Mouse (Mus musculus) lung, embryonic 15.5 days (tissue): ENCODE results near the gene Racgap1. TPM values are rescaled to one million over a fixed set of nuclear protein-coding genes. Genes with fewer than 3 reads are reported as not detected.
A peak's percentile ranks its signal among the peaks of the same experiment; 100 is the strongest.

Source experiments
- ATAC-seq: fragments of 200-750 bp; cut with Nextera tagmentation; 2 replicates; pipeline ENCODE4 v1.8.0; 2017; ENCODE audit warnings: moderate number of reproducible peaks, borderline replicate concordance; ENCODE audit not compliant: low FRiP score, low TSS enrichment; ENCODE audit errors: extremely low read depth
- H3K27ac ChIP-seq: fragments of 300-500 bp; sonication (generic); 2 replicates; pipeline ENCODE4 v1.5.1; 2015; ENCODE audit warnings: moderate library complexity, mild to moderate bottlenecking, inconsistent platforms
- H3K27me3 ChIP-seq: fragments of 300-500 bp; sonication (generic); 2 replicates; pipeline ENCODE4 v1.6.1; 2015; ENCODE audit warnings: inconsistent platforms
- H3K36me3 ChIP-seq: fragments of 300-500 bp; sonication (generic); 2 replicates; pipeline ENCODE4 v1.6.1; 2015; ENCODE audit warnings: inconsistent platforms
- H3K4me1 ChIP-seq: fragments of 300-500 bp; sonication (generic); 2 replicates; pipeline ENCODE4 v1.6.1; 2015; ENCODE audit warnings: inconsistent platforms
- H3K4me2 ChIP-seq: fragments of 300-500 bp; sonication (generic); 2 replicates; pipeline ENCODE4 v1.6.1; 2015; ENCODE audit warnings: inconsistent platforms, mild to moderate bottlenecking, moderate library complexity
- H3K4me3 ChIP-seq: fragments of 300-500 bp; sonication (generic); 2 replicates; pipeline ENCODE4 v1.5.1; 2015; ENCODE audit warnings: mild to moderate bottlenecking, inconsistent platforms
- H3K9ac ChIP-seq: fragments of 300-500 bp; sonication (generic); 2 replicates; pipeline ENCODE4 v1.6.1; 2015; ENCODE audit warnings: inconsistent platforms
- H3K9me3 ChIP-seq: fragments of 300-500 bp; sonication (generic); 2 replicates; pipeline ENCODE4 v1.6.1; 2016; ENCODE audit warnings: inconsistent platforms
- WGBS: fragments of 180-500 bp; shearing (Covaris S2); methylation state at CpG from one replicate; pipeline ENCODE4 v1.1.7; 2015; 5-methylcytosine and 5-hydroxymethylcytosine counted together
- polyA plus RNA-seq: library from polyadenylated mRNA; unstranded; fragments of >200 nt; fragmentation: Nextera tagmentation; extraction: Ambion mirVana; gene quantifications from 2 replicates; pipeline ENCODE4 v1.2.1, GENCODE M21; 2015

The Racgap1 gene
- polyA plus RNA-seq, 1 experiment from 2014 or later, result 186 TPM

DNA sequence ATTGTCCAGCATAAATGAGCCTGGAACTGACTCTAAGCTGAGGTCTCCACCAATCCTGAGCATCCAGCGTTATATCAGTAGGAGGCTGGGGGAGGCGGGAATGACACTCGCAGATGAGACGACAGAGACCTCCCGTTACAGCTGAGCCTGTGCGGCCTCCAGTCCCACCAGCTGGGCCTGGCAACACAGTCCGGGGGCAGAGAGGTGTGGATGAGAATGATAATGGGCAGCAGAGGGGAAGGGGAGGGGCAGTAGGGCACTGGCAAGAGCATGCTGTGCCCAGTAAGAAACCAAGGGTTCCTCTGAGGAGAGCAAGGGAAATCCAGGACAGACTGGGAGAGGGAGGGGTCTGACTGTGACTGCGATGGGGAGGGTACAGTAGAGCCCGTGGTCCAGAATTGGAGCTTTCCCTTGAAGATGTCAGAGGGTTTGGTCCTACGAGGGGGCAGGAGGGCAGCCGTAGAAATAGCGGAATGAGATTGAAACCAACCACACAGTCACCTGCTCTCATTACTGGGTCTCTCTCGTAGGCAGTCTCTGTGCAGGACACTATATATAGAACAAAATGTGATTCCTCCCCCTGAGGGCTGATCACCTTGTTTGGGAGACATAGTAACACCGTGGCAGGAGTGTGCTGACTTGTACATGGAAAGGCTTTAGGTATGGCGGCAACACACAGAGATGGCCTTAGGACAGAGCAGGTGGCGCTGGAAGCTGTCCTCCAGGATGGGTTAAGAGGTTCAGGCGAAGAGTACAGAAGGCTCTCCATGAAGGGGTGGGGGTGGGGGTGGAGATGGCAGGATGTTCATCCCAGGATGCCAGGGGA, 52.0 kb downstream of the Racgap1 start:
- Histone ChIP-seq H3K4me3 (no peak overlapping the region), H3K4me1 (peaks cover 34% of the 10 kb centered on the region), H3K27me3 (peaks cover 61% of the 10 kb centered on the region), H3K9ac (no peak overlapping the region), H3K27ac (no peak overlapping the region), H3K4me2 (no peak overlapping the region), H3K36me3 (no peaks in the 10 kb centered on the region), H3K9me3 (no peaks in the 10 kb centered on the region)
- no peak for ATAC-seq
- 55% methylated on average over 17 of the region's 17 CpGs for WGBS

DNA sequence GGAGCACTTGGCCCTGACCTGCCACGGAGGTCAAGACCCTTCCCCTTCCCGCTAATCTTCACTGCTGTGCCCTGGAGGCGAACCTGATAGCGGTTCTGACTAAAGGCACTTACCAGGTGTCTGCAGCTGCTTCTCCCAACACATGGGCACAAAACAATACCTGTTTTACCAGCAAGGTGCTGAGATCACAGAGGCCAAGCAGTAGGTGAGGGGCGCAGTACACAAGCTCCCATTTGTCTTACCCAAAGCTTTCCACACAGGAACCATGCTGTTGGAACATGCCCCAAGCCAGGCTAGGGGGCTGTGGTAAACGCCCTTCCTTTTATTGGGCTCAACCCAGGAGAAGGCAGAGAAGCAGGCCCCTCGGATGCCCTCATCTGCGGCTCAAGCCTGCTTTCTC, 53.9 kb downstream of the Racgap1 start:
- H3K36me3 ChIP-seq, result no peaks in the 10 kb centered on the region
- H3K27ac ChIP-seq, result no peak overlapping the region
- no peaks in the 10 kb centered on the region for H3K9me3 ChIP-seq
- peaks cover 19% of the 10 kb centered on the region for H3K4me1 ChIP-seq
- H3K27me3 ChIP-seq, result peaks cover 75% of the 10 kb centered on the region
- no peak overlapping the region for H3K9ac ChIP-seq
- ATAC-seq, result no peak
- WGBS, result 53% methylated on average over 8 of the region's 8 CpGs
- no peak overlapping the region for H3K4me2 ChIP-seq
- no peak overlapping the region for H3K4me3 ChIP-seq

DNA sequence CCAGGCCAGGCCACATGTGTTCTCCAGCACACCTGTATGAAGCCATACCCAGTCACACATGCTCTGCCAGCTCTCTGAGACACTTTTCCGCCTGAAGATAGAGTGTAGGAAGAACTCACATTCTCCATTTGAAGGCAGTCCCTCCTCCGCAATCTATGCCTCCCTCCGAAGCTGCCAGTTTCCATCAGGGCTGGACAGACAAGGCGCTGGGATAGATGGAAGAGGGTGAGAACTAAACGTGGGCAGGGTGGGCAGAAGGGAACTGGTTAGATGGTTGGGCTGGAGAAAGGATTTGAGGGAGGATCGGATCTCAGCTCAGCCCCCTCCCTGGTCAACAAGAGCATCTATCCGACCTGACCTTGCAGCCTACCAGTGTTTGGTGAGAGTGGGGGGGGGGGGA, 54.6 kb downstream of the Racgap1 start:
- H3K9me3 ChIP-seq, result no peaks in the 10 kb centered on the region
- H3K27ac ChIP-seq, result no peak overlapping the region
- peaks cover 19% of the 10 kb centered on the region for H3K4me1 ChIP-seq
- WGBS, result 44% methylated on average over 7 of the region's 7 CpGs
- 0 out of 2 replicates have a peak, but pooled peaks have one; percentile 1 for ATAC-seq
- no peak overlapping the region for H3K9ac ChIP-seq
- peaks cover 79% of the 10 kb centered on the region for H3K27me3 ChIP-seq
- no peak overlapping the region for H3K4me2 ChIP-seq
- no peaks in the 10 kb centered on the region for H3K36me3 ChIP-seq
- no peak overlapping the region for H3K4me3 ChIP-seq

DNA sequence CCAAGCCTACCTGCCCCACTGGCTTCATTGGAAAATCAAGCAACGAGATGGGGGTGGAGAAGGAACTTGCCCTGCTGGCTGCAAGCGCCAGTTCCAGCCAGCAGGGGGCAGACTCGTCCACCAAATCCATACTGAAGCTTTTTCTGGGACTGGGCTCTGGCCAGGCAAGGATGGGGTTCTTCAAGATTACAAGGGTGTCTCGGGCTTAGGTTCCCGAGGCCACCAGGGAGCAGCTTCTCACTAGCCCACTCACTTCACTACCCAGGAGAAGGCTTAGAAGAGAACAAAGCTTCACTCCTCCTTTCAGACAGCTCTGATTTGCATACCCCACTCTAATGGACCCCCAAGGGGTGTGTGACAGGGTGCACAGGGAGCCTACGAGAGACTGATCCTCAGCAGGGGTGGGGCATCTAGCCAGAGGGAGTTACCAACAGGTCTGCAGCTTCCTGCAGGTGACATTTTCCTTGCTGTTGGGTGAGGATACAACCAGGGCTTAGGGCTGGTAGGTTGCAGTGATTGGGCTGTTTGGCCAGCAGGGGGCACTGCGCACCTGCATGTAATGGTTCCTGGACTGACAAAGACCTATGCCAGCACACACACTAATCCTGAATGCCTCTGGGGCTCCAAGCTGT, 55.3 kb downstream of the Racgap1 start:
- Histone ChIP-seq H3K4me3 (no peak overlapping the region), H3K27me3 (peaks cover 81% of the 10 kb centered on the region), H3K9ac (no peak overlapping the region), H3K9me3 (no peaks in the 10 kb centered on the region), H3K4me1 (peaks cover 19% of the 10 kb centered on the region), H3K27ac (no peak overlapping the region), H3K36me3 (no peaks in the 10 kb centered on the region), H3K4me2 (no peak overlapping the region)
- ATAC-seq, result peak; percentile 63; the same call in 1 of the 2 replicates
- WGBS, result 0% methylated on average over 7 of the region's 7 CpGs

DNA sequence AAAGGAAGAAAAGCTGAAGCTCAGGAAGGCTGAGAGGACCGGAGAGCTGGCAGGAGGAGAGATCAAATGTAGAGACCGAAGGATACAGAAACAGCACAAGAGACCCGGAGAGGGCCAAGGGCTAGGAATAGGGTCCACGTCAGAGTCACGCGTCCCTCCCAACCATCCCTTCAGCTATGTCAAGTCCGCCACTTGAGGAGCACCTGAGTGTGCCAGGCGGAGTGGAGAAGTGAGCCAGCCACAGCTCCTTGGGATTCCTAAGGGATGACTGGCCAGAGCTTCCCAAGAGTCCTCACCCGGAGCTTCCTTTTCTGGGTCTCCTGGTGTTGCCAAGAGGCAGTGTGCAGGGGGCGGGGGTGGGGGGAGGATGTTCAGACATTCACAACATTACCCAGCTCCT, 56.5 kb downstream of the Racgap1 start:
- H3K4me2 ChIP-seq, result no peak overlapping the region
- ATAC-seq, result no peak
- H3K27me3 ChIP-seq, result peaks cover 82% of the 10 kb centered on the region
- H3K4me1 ChIP-seq, result peaks cover 27% of the 10 kb centered on the region
- no peak overlapping the region for H3K9ac ChIP-seq
- H3K36me3 ChIP-seq, result no peaks in the 10 kb centered on the region
- 54% methylated on average over 10 of the region's 10 CpGs for WGBS
- no peak overlapping the region for H3K4me3 ChIP-seq
- H3K9me3 ChIP-seq, result no peaks in the 10 kb centered on the region
- no peak overlapping the region for H3K27ac ChIP-seq

DNA sequence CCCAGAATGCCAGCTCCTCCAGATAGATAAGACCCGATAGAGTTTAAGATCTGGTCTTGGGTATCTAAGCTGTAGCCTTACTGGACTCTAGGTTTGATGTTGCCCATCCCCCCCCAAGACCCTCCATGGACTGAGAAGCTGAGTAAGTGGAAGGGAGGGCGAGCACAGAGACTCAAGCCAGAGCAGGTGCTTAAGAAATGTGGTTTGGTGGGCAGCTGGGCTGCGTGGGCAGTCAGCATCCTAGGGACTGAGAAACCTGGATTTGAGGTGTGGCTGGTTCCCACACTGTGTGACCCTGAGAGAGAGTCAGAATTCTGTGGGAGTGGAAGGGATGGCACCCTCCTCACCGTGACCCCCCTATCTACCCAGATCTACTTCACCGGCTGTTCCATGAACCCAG, 58.6 kb downstream of the Racgap1 start:
- no peak overlapping the region for H3K4me3 ChIP-seq
- H3K9me3 ChIP-seq, result no peaks in the 10 kb centered on the region
- H3K4me1 ChIP-seq, result peaks cover 27% of the 10 kb centered on the region
- peaks cover 88% of the 10 kb centered on the region for H3K27me3 ChIP-seq
- 78% methylated on average over 5 of the region's 5 CpGs for WGBS
- no peak overlapping the region for H3K9ac ChIP-seq
- no peak for ATAC-seq
- H3K36me3 ChIP-seq, result no peaks in the 10 kb centered on the region
- H3K4me2 ChIP-seq, result no peak overlapping the region
- H3K27ac ChIP-seq, result no peak overlapping the region

DNA sequence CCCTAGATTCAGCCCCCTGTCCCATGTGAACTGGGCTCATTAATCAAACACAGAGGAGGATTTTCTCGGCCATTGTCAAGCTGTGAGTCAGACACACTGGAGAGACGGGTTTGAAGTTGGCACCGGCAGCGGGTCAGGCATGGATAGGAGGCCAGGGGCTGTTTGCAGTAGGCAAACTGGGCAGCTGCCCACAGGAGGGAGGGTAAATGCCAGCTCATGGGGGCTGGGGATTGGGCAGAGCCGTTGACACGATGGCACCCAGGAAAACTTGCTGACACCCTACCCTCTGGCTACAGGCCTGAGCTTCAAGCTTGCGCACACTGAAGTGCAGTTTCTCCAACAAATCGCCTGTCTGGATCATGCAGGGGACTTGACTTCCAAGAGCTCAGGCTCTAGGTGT, 59.3 kb downstream of the Racgap1 start:
- H3K27ac ChIP-seq, result no peak overlapping the region
- H3K36me3 ChIP-seq, result no peaks in the 10 kb centered on the region
- no peak overlapping the region for H3K4me2 ChIP-seq
- no peak overlapping the region for H3K9ac ChIP-seq
- 60% methylated on average over 8 of the region's 8 CpGs for WGBS
- H3K9me3 ChIP-seq, result no peaks in the 10 kb centered on the region
- ATAC-seq, result no peak
- H3K4me1 ChIP-seq, result peaks cover 27% of the 10 kb centered on the region
- H3K4me3 ChIP-seq, result no peak overlapping the region
- peaks cover 88% of the 10 kb centered on the region for H3K27me3 ChIP-seq

DNA sequence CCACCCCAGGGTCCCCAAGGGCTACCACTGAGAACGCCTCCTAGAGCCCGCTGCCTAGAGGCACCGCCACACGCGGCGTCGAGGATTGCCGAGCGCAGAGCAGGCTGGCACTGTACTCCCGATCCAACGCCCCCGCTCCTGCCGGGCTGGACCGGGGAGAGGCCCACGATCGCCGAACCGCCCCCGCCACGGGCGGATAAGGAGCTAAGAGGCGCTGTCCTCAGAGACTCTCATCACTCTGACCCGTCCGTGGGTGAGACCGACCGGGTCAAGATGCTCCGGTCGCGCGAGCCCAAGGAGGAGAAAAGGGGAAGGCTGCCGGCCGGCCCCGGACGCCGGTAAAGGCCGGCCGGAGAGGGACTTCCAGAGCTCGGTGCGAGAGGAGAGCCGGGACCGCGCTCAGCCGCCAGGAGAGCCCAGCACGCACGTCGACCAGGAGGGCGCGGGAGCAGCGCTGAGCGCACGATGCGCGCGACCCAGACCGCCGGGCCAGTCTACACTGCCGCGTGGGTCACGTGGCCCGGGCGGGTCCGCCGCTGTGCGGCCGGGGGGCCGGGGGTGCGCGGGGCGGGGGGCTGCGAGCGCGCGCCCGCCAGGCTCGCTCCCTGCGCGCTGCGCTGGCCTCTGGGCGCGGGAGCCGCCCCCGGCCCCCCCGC, 60.9 kb downstream of the Racgap1 start, which contains the start of gene Aqp5:
Gene Aqp5, plus strand, starts transcription at position 354 of the 656 bp plus-strand sequence.
- Histone ChIP-seq H3K36me3 (no peaks in the 10 kb centered on the region), H3K4me2 (peak within 1 kb of the TSS; percentile 78), H3K9ac (no peak within 1 kb of the TSS), H3K9me3 (no peaks in the 10 kb centered on the region), H3K4me3 (peak within 1 kb of the TSS; percentile 37), H3K4me1 (peaks cover 19% of the 10 kb centered on the region; the same call in 1 of the 2 replicates), H3K27ac (no peak within 1 kb of the TSS), H3K27me3 (peaks cover 100% of the 10 kb centered on the region)
- 2% methylated on average over 77 of the region's 83 CpGs for WGBS
- ATAC-seq, result no peak; the same call in 1 of the 2 replicates

DNA sequence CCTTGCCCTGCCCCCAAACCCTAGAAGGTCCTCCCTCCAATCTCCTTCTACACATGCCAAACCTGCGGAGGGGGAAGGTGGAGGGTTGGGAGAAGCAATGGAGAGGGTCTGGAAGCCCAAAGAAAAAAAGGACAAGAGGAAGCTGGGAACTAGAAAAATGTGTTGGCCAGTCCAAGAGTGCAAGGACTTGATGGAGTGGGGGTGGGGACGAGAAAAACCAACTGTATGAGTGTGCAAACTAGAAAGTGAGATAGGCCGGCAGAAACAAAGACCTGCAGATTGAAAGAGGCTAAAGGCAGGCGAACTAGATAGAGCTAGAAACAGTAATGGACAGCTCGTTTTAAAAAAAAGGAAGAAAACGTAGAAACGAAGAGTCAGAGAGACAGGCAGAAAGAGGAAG, 61.8 kb downstream of the Racgap1 start:
- 22% methylated on average over 7 of the region's 7 CpGs for WGBS
- Histone ChIP-seq H3K4me3 (no peak overlapping the region), H3K4me1 (peaks cover 18% of the 10 kb centered on the region), H3K9me3 (no peaks in the 10 kb centered on the region), H3K4me2 (no peak overlapping the region), H3K36me3 (no peaks in the 10 kb centered on the region), H3K27me3 (peaks cover 100% of the 10 kb centered on the region), H3K27ac (no peak overlapping the region), H3K9ac (no peak overlapping the region)
- no peak for ATAC-seq

DNA sequence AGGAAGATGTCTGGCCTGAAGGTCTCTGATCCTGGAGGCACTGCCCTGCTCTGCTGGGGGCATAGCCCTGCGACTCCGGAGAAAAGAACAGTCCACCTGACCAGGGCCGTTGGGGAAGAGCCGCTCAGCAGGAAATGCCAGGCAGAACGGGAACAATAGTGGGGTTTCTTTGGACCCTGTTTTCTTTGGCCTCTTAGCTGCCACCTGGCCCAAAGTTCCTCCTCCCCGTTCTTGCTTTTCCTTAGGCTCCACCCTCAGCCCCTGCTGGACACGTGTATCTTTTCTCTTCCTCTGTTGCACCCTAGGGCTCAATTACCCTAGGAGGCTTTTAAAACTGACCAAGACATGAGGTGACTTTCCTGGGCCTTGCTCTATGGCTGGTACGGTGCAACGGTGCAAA, 62.2 kb downstream of the Racgap1 start:
- H3K27me3 ChIP-seq, result peaks cover 100% of the 10 kb centered on the region
- no peak overlapping the region for H3K27ac ChIP-seq
- no peak for ATAC-seq
- no peaks in the 10 kb centered on the region for H3K9me3 ChIP-seq
- no peaks in the 10 kb centered on the region for H3K36me3 ChIP-seq
- H3K4me1 ChIP-seq, result peaks cover 21% of the 10 kb centered on the region
- H3K4me3 ChIP-seq, result no peak overlapping the region
- no peak overlapping the region for H3K4me2 ChIP-seq
- WGBS, result 7% methylated on average over 9 of the region's 9 CpGs
- H3K9ac ChIP-seq, result no peak overlapping the region

DNA sequence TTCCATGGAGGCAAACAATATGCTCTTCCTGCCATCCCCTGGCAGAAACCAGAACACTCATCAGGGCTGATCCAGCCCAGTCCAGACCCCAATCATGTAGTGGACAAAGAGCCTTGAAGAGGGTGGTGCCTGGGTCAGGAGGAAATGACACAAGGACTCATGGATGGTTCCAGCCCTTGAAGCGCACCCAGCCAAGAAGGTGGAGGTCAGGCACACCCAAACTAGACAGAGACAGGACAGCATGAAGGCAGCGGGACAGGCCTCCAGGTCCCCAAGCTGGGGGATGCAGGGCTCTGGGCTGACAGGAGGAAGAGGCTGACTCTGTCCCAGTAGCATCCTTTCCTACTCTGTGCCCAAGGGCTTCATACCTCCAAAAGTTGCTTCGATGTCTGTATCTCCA, 64.9 kb downstream of the Racgap1 start:
- WGBS, result 88% methylated on average over 3 of the region's 3 CpGs
- peaks cover 100% of the 10 kb centered on the region for H3K27me3 ChIP-seq
- H3K27ac ChIP-seq, result no peak overlapping the region
- H3K9ac ChIP-seq, result no peak overlapping the region
- H3K9me3 ChIP-seq, result no peaks in the 10 kb centered on the region
- ATAC-seq, result no peak
- no peak overlapping the region for H3K4me3 ChIP-seq
- no peaks in the 10 kb centered on the region for H3K36me3 ChIP-seq
- H3K4me2 ChIP-seq, result no peak overlapping the region
- H3K4me1 ChIP-seq, result peaks cover 30% of the 10 kb centered on the region

DNA sequence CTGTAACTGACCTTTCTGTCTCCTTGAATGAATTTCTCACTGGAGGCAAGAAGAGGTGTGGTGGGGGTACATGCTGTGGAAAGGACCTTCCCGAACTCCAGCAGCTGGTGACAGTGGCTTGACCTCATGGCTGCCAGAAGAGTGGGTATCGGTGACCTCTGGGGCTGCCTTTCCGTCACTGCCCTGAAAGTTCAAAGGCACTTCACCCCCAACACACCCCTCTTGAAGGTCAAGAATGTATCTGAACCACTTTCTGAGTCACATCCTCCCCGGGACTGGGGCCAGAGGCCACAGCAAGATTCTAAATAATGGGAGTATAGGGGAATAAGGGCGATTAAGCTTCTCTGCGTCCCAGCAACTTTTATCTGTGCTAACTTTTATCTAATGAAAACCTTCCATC, 65.7 kb downstream of the Racgap1 start:
- no peaks in the 10 kb centered on the region for H3K36me3 ChIP-seq
- ATAC-seq, result no peak
- peaks cover 27% of the 10 kb centered on the region for H3K4me1 ChIP-seq
- peaks cover 100% of the 10 kb centered on the region for H3K27me3 ChIP-seq
- no peaks in the 10 kb centered on the region for H3K9me3 ChIP-seq
- WGBS, result 47% methylated on average over 6 of the region's 6 CpGs
- H3K9ac ChIP-seq, result no peak overlapping the region
- no peak overlapping the region for H3K27ac ChIP-seq
- H3K4me2 ChIP-seq, result no peak overlapping the region
- H3K4me3 ChIP-seq, result no peak overlapping the region
